Mouse (Mus musculus): Measurements from ENCODE around the gene Ccm2l. TPM values are rescaled to one million over a fixed set of nuclear protein-coding genes. Genes with fewer than 3 reads are reported as not detected.

Gene Ccm2l
- polyA plus RNA-seq, 1 experiment, result not detected

- H3K4me1 ChIP-seq (ENCODE audit: control insufficient read depth, insufficient read depth, low read length), result no peaks in the 10 kb centered on the region
- TF ChIP-seq POLR2A (IDR thresholded peaks at IDR 0.05; ENCODE audit: insufficient read depth, low read depth, low read length), result no peak
- no peak for TF ChIP-seq CTCF (IDR thresholded peaks at IDR 0.05; ENCODE audit: insufficient read depth, low read depth, low read length)
- no peak overlapping the region for H3K4me3 ChIP-seq (ENCODE audit: insufficient read depth, low read depth, low read length)
- WGBS, result 77% methylated on average over 3 of the region's 3 CpGs
- no peak overlapping the region for H3K27ac ChIP-seq (ENCODE audit: insufficient read depth, low read depth, low read length)
These were observed 2.4 kb upstream of the Ccm2l start for GRCm38 (mm10) chr2:153063394-153063793.

GRCm38 (mm10) chr2:153064190-153064970 lies 1.4 kb upstream of the Ccm2l start:
- Histone ChIP-seq H3K4me3 (ENCODE audit: insufficient read depth, low read depth, low read length) (no peak overlapping the region), H3K27ac (ENCODE audit: insufficient read depth, low read depth, low read length) (no peak overlapping the region), H3K4me1 (ENCODE audit: control insufficient read depth, insufficient read depth, low read length) (no peaks in the 10 kb centered on the region)
- no peak for TF ChIP-seq CTCF (IDR thresholded peaks at IDR 0.05; ENCODE audit: insufficient read depth, low read depth, low read length)
- TF ChIP-seq POLR2A (IDR thresholded peaks at IDR 0.05; ENCODE audit: insufficient read depth, low read depth, low read length), result no peak
- 78% methylated on average over 9 of the region's 9 CpGs for WGBS

DNA sequence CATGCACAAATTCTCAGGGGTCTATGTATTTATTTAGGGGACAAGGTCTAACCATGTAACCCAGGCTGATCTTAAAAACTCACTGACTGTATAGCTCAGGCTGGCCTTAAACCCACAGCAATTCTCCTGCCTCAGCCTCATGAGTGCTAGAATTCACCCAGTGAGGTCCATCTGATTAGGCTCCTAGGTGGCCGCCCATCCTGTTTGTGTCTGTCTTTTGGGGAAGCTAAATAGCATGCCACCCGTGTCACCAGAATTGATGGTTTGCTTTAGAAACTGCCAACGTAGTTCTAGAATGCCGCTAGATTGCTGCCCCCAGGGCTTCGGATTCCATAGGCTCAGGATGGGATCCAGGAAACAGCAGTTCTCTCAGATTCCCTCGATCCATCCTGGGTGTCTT lies 1.2 kb downstream of the Ccm2l start:
- peaks cover 10% of the 10 kb centered on the region for H3K4me1 ChIP-seq (ENCODE audit: control insufficient read depth, insufficient read depth, low read length)
- no peak overlapping the region for H3K27ac ChIP-seq (ENCODE audit: insufficient read depth, low read depth, low read length)
- WGBS, result 68% methylated on average over 6 of the region's 6 CpGs
- H3K4me3 ChIP-seq (ENCODE audit: insufficient read depth, low read depth, low read length), result no peak overlapping the region
- no peak for TF ChIP-seq CTCF (IDR thresholded peaks at IDR 0.05; ENCODE audit: insufficient read depth, low read depth, low read length)
- no peak for TF ChIP-seq POLR2A (IDR thresholded peaks at IDR 0.05; ENCODE audit: insufficient read depth, low read depth, low read length)

GRCm38 (mm10) chr2:153070762-153071490 lies 5.2 kb downstream of the Ccm2l start:
- TF ChIP-seq POLR2A (IDR thresholded peaks at IDR 0.05; ENCODE audit: insufficient read depth, low read depth, low read length) (no peak), CTCF (IDR thresholded peaks at IDR 0.05; ENCODE audit: insufficient read depth, low read depth, low read length) (no peak)
- Histone ChIP-seq H3K27ac (ENCODE audit: insufficient read depth, low read depth, low read length) (no peak overlapping the region), H3K4me1 (ENCODE audit: control insufficient read depth, insufficient read depth, low read length) (peaks cover 11% of the 10 kb centered on the region), H3K4me3 (ENCODE audit: insufficient read depth, low read depth, low read length) (no peak overlapping the region)
- WGBS, result 10% methylated on average over 23 of the region's 23 CpGs

GRCm38 (mm10) chr2:153071491-153072184 lies 5.9 kb downstream of the Ccm2l start:
- no peak for TF ChIP-seq CTCF (IDR thresholded peaks at IDR 0.05; ENCODE audit: insufficient read depth, low read depth, low read length)
- Histone ChIP-seq H3K4me1 (ENCODE audit: control insufficient read depth, insufficient read depth, low read length) (peaks cover 11% of the 10 kb centered on the region), H3K4me3 (ENCODE audit: insufficient read depth, low read depth, low read length) (peak overlapping the region; percentile 3; the same call in 1 of the 2 replicates), H3K27ac (ENCODE audit: insufficient read depth, low read depth, low read length) (no peak overlapping the region)
- WGBS, result 22% methylated on average over 67 of the region's 67 CpGs

DNA sequence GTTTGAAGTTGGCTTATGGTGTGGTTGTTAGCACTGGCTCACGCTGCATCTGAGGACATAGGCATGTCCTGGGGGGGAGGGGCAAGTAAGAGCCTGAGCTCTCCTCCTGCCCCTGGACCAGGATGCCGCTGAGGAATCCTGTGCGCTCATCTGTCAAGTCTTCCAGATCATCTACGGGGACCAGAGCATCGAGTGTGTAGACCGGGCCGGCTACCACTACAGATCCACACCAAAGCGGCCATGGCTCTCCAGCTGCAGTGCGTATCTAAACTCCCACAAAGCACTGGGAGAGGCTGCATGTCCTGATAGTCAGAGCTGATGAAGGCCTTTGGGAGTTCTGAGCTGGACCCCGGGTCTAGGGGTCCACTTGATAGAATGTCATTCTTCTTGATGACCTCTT lies 8.9 kb downstream of the Ccm2l start:
- WGBS, result 90% methylated on average over 10 of the region's 10 CpGs
- H3K4me3 ChIP-seq (ENCODE audit: insufficient read depth, low read depth, low read length), result no peak overlapping the region
- H3K4me1 ChIP-seq (ENCODE audit: control insufficient read depth, insufficient read depth, low read length), result peaks cover 11% of the 10 kb centered on the region
- no peak overlapping the region for H3K27ac ChIP-seq (ENCODE audit: insufficient read depth, low read depth, low read length)
- TF ChIP-seq CTCF (IDR thresholded peaks at IDR 0.05; ENCODE audit: insufficient read depth, low read depth, low read length) (no peak), POLR2A (IDR thresholded peaks at IDR 0.05; ENCODE audit: insufficient read depth, low read depth, low read length) (no peak)

DNA sequence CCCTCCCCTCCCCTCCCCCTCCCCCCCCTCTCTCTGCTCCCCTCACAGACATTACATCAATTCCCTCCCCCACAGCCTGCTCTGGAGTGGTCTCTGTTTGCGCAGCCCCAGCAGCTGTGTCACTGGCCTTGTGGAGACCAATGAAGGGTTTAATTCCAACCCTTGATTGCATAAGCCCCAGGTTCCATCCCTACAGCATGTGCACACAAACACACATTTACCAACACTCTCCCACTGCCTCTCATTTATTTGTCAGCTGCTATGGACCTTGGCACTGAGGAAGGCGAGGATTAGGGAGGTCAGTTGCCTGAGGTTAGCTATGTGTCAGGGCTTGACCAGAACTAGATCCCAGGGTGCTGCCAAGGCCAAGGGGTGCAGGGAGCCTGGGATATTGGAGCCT lies 10.2 kb downstream of the Ccm2l start:
- no peak overlapping the region for H3K27ac ChIP-seq (ENCODE audit: insufficient read depth, low read depth, low read length)
- WGBS, result 75% methylated on average over 2 of the region's 2 CpGs
- TF ChIP-seq POLR2A (IDR thresholded peaks at IDR 0.05; ENCODE audit: insufficient read depth, low read depth, low read length), result no peak
- TF ChIP-seq CTCF (IDR thresholded peaks at IDR 0.05; ENCODE audit: insufficient read depth, low read depth, low read length), result no peak
- H3K4me1 ChIP-seq (ENCODE audit: control insufficient read depth, insufficient read depth, low read length), result peaks cover 8% of the 10 kb centered on the region
- H3K4me3 ChIP-seq (ENCODE audit: insufficient read depth, low read depth, low read length), result no peak overlapping the region

GRCm38 (mm10) chr2:153080841-153081523 lies 15.2 kb downstream of the Ccm2l start:
- WGBS, result 38% methylated on average over 32 of the region's 32 CpGs
- TF ChIP-seq CTCF (IDR thresholded peaks at IDR 0.05; ENCODE audit: insufficient read depth, low read depth, low read length) (peak; percentile 53), POLR2A (IDR thresholded peaks at IDR 0.05; ENCODE audit: insufficient read depth, low read depth, low read length) (no peak)
- Histone ChIP-seq H3K4me1 (ENCODE audit: control insufficient read depth, insufficient read depth, low read length) (no peaks in the 10 kb centered on the region), H3K27ac (ENCODE audit: insufficient read depth, low read depth, low read length) (no peak overlapping the region), H3K4me3 (ENCODE audit: insufficient read depth, low read depth, low read length) (no peak overlapping the region)

All from olfactory bulb, adult 2 months (tissue).